Mouse (Mus musculus) myocyte (in vitro differentiated cells): ENCODE data around the gene Fam53a. TPM values are rescaled to one million over a fixed set of nuclear protein-coding genes. Genes with fewer than 3 reads are reported as not detected.

Source experiments
- H3K27me3 ChIP-seq: one replicate; pipeline ENCODE4 v1.6.1; 2011; ENCODE audit not compliant: control insufficient read depth, insufficient read depth, insufficient read length
- H3K36me3 ChIP-seq: one replicate; pipeline ENCODE4 v1.6.1; 2011; ENCODE audit not compliant: control insufficient read depth, insufficient read depth
- H3K4me2 ChIP-seq: one replicate; pipeline ENCODE4 v1.6.1; 2011; ENCODE audit warnings: low read depth, control low read depth
- H3K4me3 ChIP-seq: one replicate; pipeline ENCODE4 v1.5.1; 2011; ENCODE audit warnings: mild to moderate bottlenecking, control low read depth, moderate library complexity
- H3K79me2 ChIP-seq: one replicate; pipeline ENCODE4 v1.6.1; 2011; ENCODE audit not compliant: control insufficient read depth, insufficient read depth
- H3ac ChIP-seq: one replicate; pipeline ENCODE4 v1.6.1; 2011; ENCODE audit not compliant: control insufficient read depth, insufficient read length
- CEBPB ChIP-seq: IDR thresholded peaks from 2 replicates; pipeline ENCODE4 v1.6.1; 2011; ENCODE audit warnings: mild to moderate bottlenecking, moderate library complexity; ENCODE audit not compliant: poor library complexity, insufficient read depth, severe bottlenecking
- E2F4 ChIP-seq: IDR thresholded peaks from one replicate; pipeline ENCODE4 v1.6.1; 2011; ENCODE audit warnings: mild to moderate bottlenecking, control low read depth, moderate library complexity; ENCODE audit not compliant: insufficient read depth
- MAX ChIP-seq: IDR thresholded peaks from one replicate; pipeline ENCODE4 v1.6.1; 2011; ENCODE audit warnings: low read depth, mild to moderate bottlenecking, control low read depth
- MYOD1 ChIP-seq, 3 experiments: IDR thresholded peaks; one replicate each; pipeline ENCODE4 v1.6.1; 2011; ENCODE audit warnings: control low read depth in 2 of 3, low read depth in 2 of 3, mild to moderate bottlenecking in 2 of 3, moderate library complexity in 1 of 3; ENCODE audit not compliant: insufficient read length in 2 of 3, control insufficient read depth in 1 of 3
- MYOG ChIP-seq, 3 experiments: IDR thresholded peaks; one replicate each; pipeline ENCODE4 v1.6.1; 2011; ENCODE audit warnings: control low read depth in 2 of 3, low read depth in 2 of 3, mild to moderate bottlenecking in 2 of 3; ENCODE audit not compliant: insufficient read length in 2 of 3, control insufficient read depth in 1 of 3, insufficient read depth in 1 of 3
- POLR2A ChIP-seq: IDR thresholded peaks from one replicate; pipeline ENCODE4 v1.6.1; 2011; ENCODE audit warnings: low read depth, mild to moderate bottlenecking, control low read depth, moderate library complexity; ENCODE audit not compliant: insufficient read length
- POLR2AphosphoS2 ChIP-seq: IDR thresholded peaks from one replicate; pipeline ENCODE4 v1.6.1; 2011; ENCODE audit warnings: low read depth, control low read depth; ENCODE audit not compliant: insufficient read length
- REST ChIP-seq: IDR thresholded peaks from one replicate; pipeline ENCODE4 v1.6.1; 2011; ENCODE audit warnings: mild to moderate bottlenecking, control low read depth, moderate library complexity; ENCODE audit not compliant: insufficient read depth, insufficient read length
- SRF ChIP-seq: IDR thresholded peaks from one replicate; pipeline ENCODE4 v1.6.1; 2011; ENCODE audit warnings: low read depth; ENCODE audit not compliant: control insufficient read depth, insufficient read length
- TCF12 ChIP-seq: IDR thresholded peaks from one replicate; pipeline ENCODE4 v1.6.1; 2011; ENCODE audit warnings: mild to moderate bottlenecking, control low read depth; ENCODE audit not compliant: poor library complexity, insufficient read depth, severe bottlenecking
- TCF3 ChIP-seq: IDR thresholded peaks from one replicate; pipeline ENCODE4 v1.6.1; 2011; ENCODE audit warnings: low read depth, control low read depth; ENCODE audit not compliant: insufficient read length
- USF1 ChIP-seq: IDR thresholded peaks from one replicate; pipeline ENCODE4 v1.6.1; 2011; ENCODE audit warnings: low read depth, mild to moderate bottlenecking, control low read depth, moderate library complexity
- polyA plus RNA-seq: library from polyadenylated mRNA; unstranded; fragments of >200 nt; fragmentation: generic; extraction: Trizol; gene quantifications from one replicate; pipeline ENCODE4 v1.2.1, GENCODE M21; 2012; ENCODE audit warnings: missing spikeins

The Fam53a gene
- polyA plus RNA-seq, 1 experiment: 28.3 TPM

DNA sequence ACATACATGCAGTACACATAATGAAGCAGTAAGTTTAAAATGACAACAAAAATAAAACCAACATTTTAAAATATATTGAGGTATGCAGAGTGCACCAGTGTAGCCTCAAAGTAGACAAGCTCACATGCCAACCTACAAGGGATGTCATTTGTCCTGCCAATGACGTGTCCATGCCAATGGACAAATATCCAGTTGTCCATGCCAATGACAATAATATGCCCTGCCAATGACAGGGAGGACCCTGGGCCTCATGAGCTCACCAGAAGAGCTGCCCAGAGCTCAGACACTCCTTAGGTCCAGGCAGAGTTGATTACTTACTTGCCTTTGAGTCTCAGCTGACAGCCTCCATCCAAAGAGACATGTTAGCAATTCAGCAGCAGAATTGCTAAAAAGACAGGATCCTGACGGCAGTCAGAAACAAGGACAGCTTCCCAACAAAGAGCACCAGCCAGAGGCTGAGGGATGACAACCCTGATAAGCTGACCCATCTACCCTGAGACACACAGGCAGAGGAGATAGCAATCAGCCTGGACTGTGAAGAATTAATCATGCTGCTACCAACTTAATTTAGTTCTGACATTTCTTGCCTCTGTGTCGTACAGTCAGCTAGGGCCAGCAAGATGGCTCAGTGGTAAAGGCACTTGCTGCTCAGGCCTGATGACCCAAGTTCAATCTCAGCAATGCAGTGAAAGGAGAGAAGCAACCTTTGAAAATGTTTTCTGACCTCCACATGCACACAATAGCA is 8.3 kb upstream of the Fam53a start:
- H3K79me2 ChIP-seq: no peaks in the 10 kb centered on the region
- H3K4me2 ChIP-seq: no peak overlapping the region
- H3ac ChIP-seq: no peak overlapping the region
- peaks cover 19% of the 10 kb centered on the region for H3K36me3 ChIP-seq
- TF ChIP-seq TCF12: no peak
- no peak for TF ChIP-seq MYOD1 (IDR thresholded peaks at IDR 0.05; ENCODE audit: control insufficient read depth in 1 of 3, insufficient read length in 2 of 3, low read depth in 2 of 3)
- TF ChIP-seq POLR2AphosphoS2: no peak
- TF ChIP-seq REST: no peak
- TF ChIP-seq CEBPB: no peak
- TF ChIP-seq USF1: no peak
- no peak for TF ChIP-seq TCF3
- no peak for TF ChIP-seq MYOG (IDR thresholded peaks at IDR 0.05; ENCODE audit: control insufficient read depth in 1 of 3, insufficient read depth in 1 of 3, insufficient read length in 2 of 3, low read depth in 2 of 3)
- no peak for TF ChIP-seq MAX
- no peak for TF ChIP-seq POLR2A
- no peak for TF ChIP-seq E2F4
- no peak for TF ChIP-seq SRF
- no peaks in the 10 kb centered on the region for H3K27me3 ChIP-seq
- H3K4me3 ChIP-seq: no peak overlapping the region

DNA sequence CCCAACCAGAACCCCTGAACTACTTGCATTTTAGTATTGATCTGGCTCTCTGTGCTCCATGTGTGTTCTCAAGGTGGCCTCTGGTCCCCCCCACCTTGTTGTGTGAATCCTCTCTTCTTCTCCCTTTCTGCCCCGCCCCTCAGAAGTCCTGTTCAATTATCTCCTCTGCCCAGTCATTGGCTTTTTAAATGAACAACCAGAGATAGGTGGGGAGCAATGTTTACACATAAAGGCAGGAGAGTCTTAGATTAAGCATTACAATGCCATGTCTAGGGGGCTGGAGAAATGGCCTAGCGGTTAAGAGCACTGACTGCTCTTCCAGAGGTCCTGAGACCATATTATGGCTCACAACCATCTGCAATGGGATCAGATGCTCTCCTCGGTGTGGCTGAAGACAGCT is 5.9 kb upstream of the Fam53a start:
- Histone ChIP-seq H3K4me3 (no peak overlapping the region), H3ac (no peak overlapping the region), H3K4me2 (no peak overlapping the region), H3K36me3 (peaks cover 6% of the 10 kb centered on the region), H3K79me2 (no peaks in the 10 kb centered on the region), H3K27me3 (no peaks in the 10 kb centered on the region)
- no peak for TF ChIP-seq E2F4
- TF ChIP-seq MYOG (IDR thresholded peaks at IDR 0.05; ENCODE audit: control insufficient read depth in 1 of 3, insufficient read depth in 1 of 3, insufficient read length in 2 of 3, low read depth in 2 of 3): no peak
- TF ChIP-seq TCF12: no peak
- TF ChIP-seq REST: no peak

DNA sequence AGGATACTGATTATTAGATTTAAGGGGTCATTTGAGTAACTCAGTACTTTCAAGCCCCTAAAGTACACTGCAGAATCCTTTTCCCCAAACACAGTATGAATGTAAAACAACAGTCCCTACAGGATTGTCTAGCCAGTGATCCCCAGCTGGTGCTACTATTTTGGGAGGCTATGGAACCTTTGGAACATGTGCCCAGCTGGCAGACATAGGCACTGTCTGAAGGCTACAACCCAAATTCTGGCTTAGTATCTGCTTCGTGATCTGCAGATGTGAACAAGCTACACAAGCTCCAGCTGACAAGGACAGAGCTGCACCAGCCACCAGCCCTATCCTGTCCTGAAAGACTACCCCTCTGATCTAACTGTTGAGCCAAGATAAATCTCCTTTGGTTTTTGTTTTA is 3.1 kb upstream of the Fam53a start:
- Histone ChIP-seq H3K79me2 (peaks cover 13% of the 10 kb centered on the region), H3K4me2 (peak overlapping the region; percentile 24), H3K36me3 (no peaks in the 10 kb centered on the region), H3ac (no peak overlapping the region), H3K4me3 (no peak overlapping the region), H3K27me3 (no peaks in the 10 kb centered on the region)
- TF ChIP-seq USF1: no peak
- peak in 1 of 3 experiments; percentile 64 for TF ChIP-seq MYOG (IDR thresholded peaks at IDR 0.05; ENCODE audit: control insufficient read depth in 1 of 3, insufficient read depth in 1 of 3, insufficient read length in 2 of 3, low read depth in 2 of 3)

DNA sequence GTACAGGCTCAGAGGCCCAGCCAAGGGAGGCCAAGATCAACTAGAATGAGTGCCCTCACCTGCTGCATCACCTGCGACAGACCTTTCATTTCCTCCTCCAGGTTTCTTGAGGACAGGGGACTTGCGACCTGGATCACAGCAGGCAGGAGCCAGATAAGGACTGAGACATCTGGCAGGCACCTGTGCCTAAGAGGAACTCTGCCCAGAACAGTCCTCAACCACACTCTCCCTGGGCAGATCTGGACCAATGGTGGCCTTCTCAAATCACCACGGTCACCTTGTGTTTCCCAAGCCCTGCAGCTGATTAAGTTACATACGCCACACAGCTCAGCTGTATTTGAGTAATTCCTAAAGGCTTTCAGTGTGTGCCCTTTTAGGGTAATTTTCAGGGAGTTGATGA is 1.2 kb upstream of the Fam53a start:
- H3K79me2 ChIP-seq: peaks cover 32% of the 10 kb centered on the region
- H3K27me3 ChIP-seq: no peaks in the 10 kb centered on the region
- no peak overlapping the region for H3ac ChIP-seq
- H3K36me3 ChIP-seq: no peaks in the 10 kb centered on the region
- H3K4me3 ChIP-seq: peak overlapping the region; percentile 60
- peak overlapping the region; percentile 84 for H3K4me2 ChIP-seq
- TF ChIP-seq SRF (peak; percentile 48), MYOD1 (IDR thresholded peaks at IDR 0.05; ENCODE audit: control insufficient read depth in 1 of 3, insufficient read length in 2 of 3, low read depth in 2 of 3) (peak in 1 of 3 experiments; percentile 53), CEBPB (no peak)

DNA sequence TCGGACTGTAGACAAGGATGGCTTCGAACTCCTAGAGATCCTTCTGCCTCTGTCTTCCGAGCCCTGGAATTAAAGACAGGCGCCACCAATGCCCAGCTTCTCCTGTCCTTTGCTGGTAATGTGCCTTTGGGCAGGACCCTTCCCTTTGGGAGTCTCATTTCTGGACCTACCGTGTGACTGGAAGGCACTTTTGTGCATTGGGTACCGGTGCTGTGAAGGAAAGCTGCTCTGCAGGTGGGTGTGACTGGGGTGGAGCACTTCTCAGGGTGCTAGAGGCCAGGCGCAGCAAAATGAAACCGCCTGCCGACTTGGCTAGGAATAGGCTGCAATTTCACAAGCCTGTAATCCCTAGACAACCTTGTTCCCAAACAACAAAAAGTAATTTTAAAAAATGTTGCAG is 626 bp upstream of the Fam53a start:
- Histone ChIP-seq H3K4me3 (peak overlapping the region; percentile 60), H3K4me2 (peak overlapping the region; percentile 84), H3K36me3 (no peaks in the 10 kb centered on the region), H3ac (peak overlapping the region; percentile 65), H3K27me3 (no peaks in the 10 kb centered on the region), H3K79me2 (peaks cover 38% of the 10 kb centered on the region)
- TF ChIP-seq CEBPB (no peak), POLR2A (no peak), USF1 (no peak), SRF (no peak), MYOG (IDR thresholded peaks at IDR 0.05; ENCODE audit: control insufficient read depth in 1 of 3, insufficient read depth in 1 of 3, insufficient read length in 2 of 3, low read depth in 2 of 3) (no peak), TCF3 (no peak)
